Comparison of ENCODE assay signal across 9 mouse cellular contexts in genomic region chr2:85123187-85123868, GRCm38 (mm10). TPM values are rescaled to one million over a fixed set of nuclear protein-coding genes. Genes with fewer than 3 reads are reported as not detected.
DNase-seq lines count a peak whose midpoint lies in the region; ATAC-seq and TF ChIP-seq lines count a peak whose summit lies in the region.
"Had no signal": no experiment of that assay in that cellular context is flagged by ENCODE, and none has a peak within 500 bp of the region (broad histone marks: within the 10 kb centered on the region; RNA-seq: fewer than 3 reads in every experiment).

No protein-coding gene starts in this region.

- 25% methylated on average over 5 of the region's 5 CpGs for WGBS in intestine, embryonic 16.5 days
- 25% methylated on average over 5 of the region's 5 CpGs for WGBS in liver, embryonic 14.5 days (ENCODE audit: insufficient replicate concordance)

- no peak for TF ChIP-seq EP300 in liver, embryonic 14.5 days (IDR thresholded peaks at IDR 0.05; ENCODE audit: low read depth)

- no peaks in the 10 kb centered on the region for H3K9me3 ChIP-seq in intestine, embryonic 16.5 days (ENCODE audit: control insufficient read depth, low read length)
- H3K9me3 ChIP-seq in liver, embryonic 14.5 days (ENCODE audit: control insufficient read depth, low read length) = no peaks in the 10 kb centered on the region
- H3K9me3 ChIP-seq: megakaryocyte, embryonic 14.5 days had no signal

- ATAC-seq in erythroid progenitor cell, adult 5-6 weeks (replicated peaks; ENCODE audit: low FRiP score, poor library complexity, severe bottlenecking) = peak; percentile 80
- ATAC-seq in intestine, embryonic 16.5 days = peak; percentile 71
- ATAC-seq in liver, embryonic 14.5 days (ENCODE audit: insufficient read depth) = no peak

- H3K36me3 ChIP-seq in intestine, embryonic 16.5 days (ENCODE audit: control insufficient read depth, insufficient read depth, low read length) = no peaks in the 10 kb centered on the region
- H3K36me3 ChIP-seq in liver, embryonic 14.5 days (replicated peaks; ENCODE audit: control insufficient read depth, insufficient read depth, low read depth) = no peaks in the 10 kb centered on the region

- H3K4me1 ChIP-seq in intestine, embryonic 16.5 days (ENCODE audit: control insufficient read depth, insufficient read depth, low read length) = no peaks in the 10 kb centered on the region
- H3K4me1 ChIP-seq in liver, embryonic 14.5 days (replicated peaks; ENCODE audit: control insufficient read depth in 2 of 2, insufficient read depth in 2 of 2, low read length in 1 of 2) = no peaks in the 10 kb centered on the region
- H3K4me1 ChIP-seq: megakaryocyte, embryonic 14.5 days had no signal

- no peak overlapping the region for H3K4me3 ChIP-seq in intestine, embryonic 16.5 days (ENCODE audit: low read length)
- H3K4me3 ChIP-seq in liver, embryonic 14.5 days (ENCODE audit: insufficient read depth in 1 of 2, low read depth in 2 of 2, low read length in 2 of 2) = no peak overlapping the region
- H3K4me3 ChIP-seq: megakaryocyte, embryonic 14.5 days had no signal

- H3K4me2 ChIP-seq in intestine, embryonic 16.5 days (ENCODE audit: low read depth, low read length) = no peak overlapping the region
- H3K4me2 ChIP-seq in liver, embryonic 14.5 days (ENCODE audit: low read depth) = no peak overlapping the region

- DNase-seq in right cerebral cortex, adult 18-20 months = peak; percentile 49
- DNase-seq in right cerebral cortex, postnatal 14 days = no peak
- DNase-seq in brain, adult 2 months (ENCODE audit: low read depth, low spot score) = peak; percentile 81
- DNase-seq in liver, embryonic 14.5 days (ENCODE audit: low read depth in 3 of 3, low spot score in 3 of 3) = peak; percentile 12 to 27 (median 24)
- peak; percentile 9 for DNase-seq in retina, adult 2 months (ENCODE audit: low read depth, low spot score)
- no peak for DNase-seq in T-cell, adult 2 months (ENCODE audit: low spot score)

- peak; percentile 68 for TF ChIP-seq CTCF in liver, embryonic 14.5 days (IDR thresholded peaks at IDR 0.05; ENCODE audit: low read depth)

- no peak overlapping the region for H3K27ac ChIP-seq in intestine, embryonic 16.5 days (ENCODE audit: low read length)
- no peak overlapping the region for H3K27ac ChIP-seq in liver, embryonic 14.5 days

- no peaks in the 10 kb centered on the region for H3K27me3 ChIP-seq in intestine, embryonic 16.5 days (replicated peaks; ENCODE audit: control insufficient read depth, insufficient read depth, low read length)
- H3K27me3 ChIP-seq in liver, embryonic 14.5 days (ENCODE audit: control insufficient read depth, insufficient read depth, low read length) = no peaks in the 10 kb centered on the region
- H3K27me3 ChIP-seq: megakaryocyte, embryonic 14.5 days had no signal

- H3K9ac ChIP-seq in intestine, embryonic 16.5 days (ENCODE audit: low read depth, low read length) = no peak overlapping the region
- H3K9ac ChIP-seq in liver, embryonic 14.5 days (replicated peaks) = no peak overlapping the region

RNA-seq across cellular contexts. Expression of gene Aplnr, which starts 12.7 kb away (rescaled TPM):
- total RNA-seq in erythroid progenitor cell, adult 5-6 weeks (2015; ENCODE audit: low replicate concordance) = 1.3 TPM in 1 of 2 replicates, not detected in the other
- not detected in 2 replicates for total RNA-seq in erythroid progenitor cell, adult 5-6 weeks (2017; ENCODE audit: low replicate concordance)
- 61.8 and 62.0 TPM in 2 replicates for polyA plus RNA-seq in intestine, embryonic 16.5 days (2015; fragmentation: Nextera tagmentation; extraction: Ambion mirVana)
- polyA plus RNA-seq in liver, embryonic 14.5 days (2012; rRNA removed) = 0.63 and 0.76 TPM in 2 replicates
- 0.88 and 1.3 TPM in 2 replicates for polyA plus RNA-seq in liver, embryonic 14.5 days (2014; fragmentation: Nextera tagmentation; extraction: Ambion mirVana)

Comparison
In these comparisons a context has a peak if more than half of its experiments do, and no peak if none do; other contexts are left out.
1. DNase-seq: peak in right cerebral cortex, adult 18-20 months (single experiment), brain, adult 2 months (single experiment), liver, embryonic 14.5 days (3 of 3) and retina, adult 2 months (single experiment); none in right cerebral cortex, postnatal 14 days (single experiment) and T-cell, adult 2 months (single experiment).
2. RNA of gene Aplnr, which starts 12.7 kb away (polyA plus RNA-seq): 61.8 to 62.0 TPM in intestine, embryonic 16.5 days; 0.63 to 1.3 TPM in liver, embryonic 14.5 days; every median in the first group is over 10 times any median in the second.